Mouse (Mus musculus): ENCODE data around the gene Col4a2. TPM values are rescaled to one million over a fixed set of nuclear protein-coding genes. Genes with fewer than 3 reads are reported as not detected.
A peak's percentile ranks its signal among the peaks of the same experiment; 100 is the strongest.

Col4a2 gene
- polyA plus RNA-seq, 1 experiment from 2014 or later = 46.4 TPM

- DNase-seq (ENCODE audit: low spot score) = no peak
- H3K27me3 ChIP-seq (ENCODE audit: control insufficient read depth, insufficient read depth, low read length) = no peaks in the 10 kb centered on the region
- no peak overlapping the region for H3K4me2 ChIP-seq (replicated peaks)
- no peak for ATAC-seq (ENCODE audit: low FRiP score)
- H3K9ac ChIP-seq = no peak overlapping the region
- no peaks in the 10 kb centered on the region for H3K36me3 ChIP-seq (replicated peaks; ENCODE audit: control insufficient read depth, insufficient read depth)
- no peaks in the 10 kb centered on the region for H3K9me3 ChIP-seq (ENCODE audit: control insufficient read depth, low read length)
- H3K4me1 ChIP-seq (replicated peaks; ENCODE audit: control insufficient read depth, insufficient read depth, low read length) = peaks cover 14% of the 10 kb centered on the region
- WGBS = 92% methylated on average over 7 of the region's 7 CpGs
- H3K4me3 ChIP-seq (replicated peaks; ENCODE audit: low read length) = no peak overlapping the region
- H3K27ac ChIP-seq = no peak overlapping the region
Observed at GRCm38 (mm10) chr8:11381544-11381943, 68.9 kb downstream of the Col4a2 start.

DNA sequence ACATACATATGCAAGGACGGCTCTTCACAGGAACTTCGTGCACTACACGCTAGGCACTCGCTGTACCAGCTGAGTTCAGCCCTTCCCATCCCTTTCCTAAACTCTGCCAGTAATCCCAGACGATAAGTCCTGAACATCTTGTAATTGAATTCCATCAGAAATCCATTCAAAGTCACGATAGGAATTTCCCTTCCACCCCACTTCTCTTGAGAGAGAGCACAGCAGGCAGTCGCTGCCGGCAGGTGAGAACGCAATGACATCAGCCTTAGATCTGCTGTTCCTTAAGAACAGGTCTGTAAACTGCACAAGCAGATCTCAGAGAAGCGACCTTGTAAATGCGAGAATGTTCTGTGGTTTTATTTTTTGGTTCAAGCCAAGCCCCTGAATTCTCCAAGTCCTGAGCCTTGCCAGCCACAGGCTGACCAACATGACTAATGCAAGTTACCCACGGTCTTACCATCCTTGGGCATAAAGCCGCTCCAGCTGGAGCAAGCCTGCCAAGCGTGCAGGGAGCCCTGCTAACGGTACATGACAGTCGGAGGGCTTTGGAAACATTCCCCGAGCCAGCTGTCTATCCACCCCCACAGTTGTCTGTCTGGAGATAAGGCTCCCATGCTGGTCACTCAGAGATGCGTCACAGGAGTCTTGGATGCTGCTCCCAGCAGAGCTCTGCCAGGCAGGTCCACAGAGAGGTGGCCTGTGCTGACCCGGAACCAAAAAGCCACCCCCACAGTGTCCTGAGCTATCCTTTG, 69.6 kb downstream of the Col4a2 start:
- Histone ChIP-seq H3K4me3 (replicated peaks; ENCODE audit: low read length) (no peak overlapping the region), H3K4me1 (replicated peaks; ENCODE audit: control insufficient read depth, insufficient read depth, low read length) (peaks cover 14% of the 10 kb centered on the region), H3K27me3 (ENCODE audit: control insufficient read depth, insufficient read depth, low read length) (no peaks in the 10 kb centered on the region), H3K36me3 (replicated peaks; ENCODE audit: control insufficient read depth, insufficient read depth) (no peaks in the 10 kb centered on the region), H3K27ac (peak overlapping the region; percentile 47), H3K9ac (no peak overlapping the region), H3K9me3 (ENCODE audit: control insufficient read depth, low read length) (no peaks in the 10 kb centered on the region), H3K4me2 (replicated peaks) (no peak overlapping the region)
- 41% methylated on average over 19 of the region's 19 CpGs for WGBS
- DNase-seq (ENCODE audit: low spot score) (peak; percentile 38), ATAC-seq (ENCODE audit: low FRiP score) (peak; percentile 40; the same call in 1 of the 2 replicates)

GRCm38 (mm10) chr8:11382933-11383332, 70.3 kb downstream of the Col4a2 start:
- Histone ChIP-seq H3K4me3 (replicated peaks; ENCODE audit: low read length) (no peak overlapping the region), H3K27me3 (ENCODE audit: control insufficient read depth, insufficient read depth, low read length) (no peaks in the 10 kb centered on the region), H3K36me3 (replicated peaks; ENCODE audit: control insufficient read depth, insufficient read depth) (no peaks in the 10 kb centered on the region), H3K27ac (no peak overlapping the region), H3K4me1 (replicated peaks; ENCODE audit: control insufficient read depth, insufficient read depth, low read length) (peaks cover 14% of the 10 kb centered on the region), H3K9me3 (ENCODE audit: control insufficient read depth, low read length) (no peaks in the 10 kb centered on the region), H3K4me2 (replicated peaks) (no peak overlapping the region), H3K9ac (no peak overlapping the region)
- 57% methylated on average over 3 of the region's 3 CpGs for WGBS
- ATAC-seq (ENCODE audit: low FRiP score) (no peak), DNase-seq (ENCODE audit: low spot score) (no peak)

- WGBS = 52% methylated on average over 3 of the region's 3 CpGs
- DNase-seq (ENCODE audit: low spot score) = no peak
- no peaks in the 10 kb centered on the region for H3K36me3 ChIP-seq (replicated peaks; ENCODE audit: control insufficient read depth, insufficient read depth)
- H3K4me1 ChIP-seq (replicated peaks; ENCODE audit: control insufficient read depth, insufficient read depth, low read length) = peaks cover 14% of the 10 kb centered on the region
- H3K27ac ChIP-seq = no peak overlapping the region
- H3K9ac ChIP-seq = no peak overlapping the region
- no peak for ATAC-seq (ENCODE audit: low FRiP score)
- no peaks in the 10 kb centered on the region for H3K9me3 ChIP-seq (ENCODE audit: control insufficient read depth, low read length)
- H3K27me3 ChIP-seq (ENCODE audit: control insufficient read depth, insufficient read depth, low read length) = no peaks in the 10 kb centered on the region
- no peak overlapping the region for H3K4me2 ChIP-seq (replicated peaks)
- H3K4me3 ChIP-seq (replicated peaks; ENCODE audit: low read length) = no peak overlapping the region
Observed at GRCm38 (mm10) chr8:11383379-11383778, 70.8 kb downstream of the Col4a2 start.

DNA sequence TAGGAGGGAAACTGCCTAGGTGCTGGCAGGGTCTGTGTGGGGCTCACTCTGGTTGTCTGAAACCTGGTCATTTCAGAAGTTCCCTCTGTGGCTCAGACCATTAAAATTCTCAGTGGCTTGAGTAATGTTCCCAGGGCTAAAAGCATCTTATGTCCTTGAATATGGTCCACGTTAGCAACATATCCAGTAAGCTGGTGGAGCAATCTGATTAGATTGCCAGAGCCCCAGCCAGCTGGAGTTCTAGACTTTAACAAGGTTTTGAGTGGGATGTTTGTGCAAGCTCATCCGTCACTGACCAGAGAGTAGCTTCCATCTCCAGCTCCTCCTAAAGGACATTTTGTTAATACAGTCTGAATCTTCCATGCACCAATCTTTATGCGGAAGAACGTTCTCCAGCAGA, 72.2 kb downstream of the Col4a2 start:
- DNase-seq (ENCODE audit: low spot score) (no peak), ATAC-seq (ENCODE audit: low FRiP score) (no peak)
- no peak overlapping the region for H3K27ac ChIP-seq
- no peak overlapping the region for H3K4me3 ChIP-seq (replicated peaks; ENCODE audit: low read length)
- WGBS = 84% methylated on average over 4 of the region's 4 CpGs
- no peaks in the 10 kb centered on the region for H3K9me3 ChIP-seq (ENCODE audit: control insufficient read depth, low read length)
- H3K36me3 ChIP-seq (replicated peaks; ENCODE audit: control insufficient read depth, insufficient read depth) = no peaks in the 10 kb centered on the region
- no peak overlapping the region for H3K4me2 ChIP-seq (replicated peaks)
- H3K27me3 ChIP-seq (ENCODE audit: control insufficient read depth, insufficient read depth, low read length) = no peaks in the 10 kb centered on the region
- peaks cover 14% of the 10 kb centered on the region for H3K4me1 ChIP-seq (replicated peaks; ENCODE audit: control insufficient read depth, insufficient read depth, low read length)
- H3K9ac ChIP-seq = no peak overlapping the region

DNA sequence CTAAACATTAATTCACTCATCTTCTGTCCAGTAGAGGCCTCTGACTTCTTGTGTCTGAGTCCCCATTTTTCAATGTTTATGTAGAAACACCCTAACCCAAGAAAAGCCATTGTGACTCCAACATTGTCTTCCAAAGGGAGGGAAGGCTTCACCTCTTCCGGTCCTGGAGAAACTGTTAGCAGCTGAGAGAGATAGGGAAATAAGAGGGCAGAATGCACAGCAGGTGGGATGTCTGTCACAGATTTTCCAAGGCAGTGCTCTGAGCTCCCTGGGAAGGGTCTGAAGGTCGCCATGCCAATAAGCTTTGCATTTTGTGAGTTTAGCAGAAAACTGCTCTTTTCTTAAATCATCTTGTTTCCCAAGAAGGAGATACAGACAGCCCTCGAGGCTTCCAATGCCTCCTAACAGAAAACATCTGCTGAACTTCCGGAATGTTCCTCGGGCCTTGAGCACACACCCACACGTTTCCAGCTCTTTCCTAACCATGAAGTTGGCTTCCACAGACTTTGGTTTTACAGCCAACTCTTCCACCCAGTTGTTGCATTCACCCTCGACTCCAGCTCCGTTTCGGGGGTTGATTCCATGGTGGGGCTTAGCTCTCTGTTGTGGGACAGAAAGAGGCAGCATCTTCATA, 72.8 kb downstream of the Col4a2 start:
- DNase-seq (ENCODE audit: low spot score) = no peak
- Histone ChIP-seq H3K9ac (no peak overlapping the region), H3K9me3 (ENCODE audit: control insufficient read depth, low read length) (no peaks in the 10 kb centered on the region), H3K4me1 (replicated peaks; ENCODE audit: control insufficient read depth, insufficient read depth, low read length) (peaks cover 14% of the 10 kb centered on the region), H3K36me3 (replicated peaks; ENCODE audit: control insufficient read depth, insufficient read depth) (no peaks in the 10 kb centered on the region), H3K27ac (no peak overlapping the region), H3K4me3 (replicated peaks; ENCODE audit: low read length) (no peak overlapping the region), H3K4me2 (replicated peaks) (no peak overlapping the region), H3K27me3 (ENCODE audit: control insufficient read depth, insufficient read depth, low read length) (no peaks in the 10 kb centered on the region)
- no peak for ATAC-seq (ENCODE audit: low FRiP score)
- WGBS = 71% methylated on average over 9 of the region's 9 CpGs

DNA sequence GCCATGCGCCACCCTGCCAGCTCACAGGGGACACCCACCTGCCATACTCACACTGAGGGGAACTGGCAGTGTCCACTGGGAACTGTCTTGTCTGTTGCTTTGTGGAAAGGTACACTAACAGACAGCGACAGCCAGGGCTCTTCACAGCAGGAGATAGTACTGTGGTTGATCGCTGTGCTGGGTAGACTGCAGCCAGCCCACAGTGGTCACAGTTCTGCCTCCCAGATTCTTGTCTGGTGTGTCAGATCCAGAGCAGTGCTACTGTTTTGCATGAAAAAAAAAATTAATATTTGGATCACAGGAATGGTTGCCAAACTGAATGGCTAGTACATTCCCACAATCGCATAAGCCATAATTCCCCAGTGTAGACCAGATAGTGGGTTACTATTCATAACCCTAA, 74.7 kb downstream of the Col4a2 start:
- H3K27me3 ChIP-seq (ENCODE audit: control insufficient read depth, insufficient read depth, low read length) = no peaks in the 10 kb centered on the region

DNA sequence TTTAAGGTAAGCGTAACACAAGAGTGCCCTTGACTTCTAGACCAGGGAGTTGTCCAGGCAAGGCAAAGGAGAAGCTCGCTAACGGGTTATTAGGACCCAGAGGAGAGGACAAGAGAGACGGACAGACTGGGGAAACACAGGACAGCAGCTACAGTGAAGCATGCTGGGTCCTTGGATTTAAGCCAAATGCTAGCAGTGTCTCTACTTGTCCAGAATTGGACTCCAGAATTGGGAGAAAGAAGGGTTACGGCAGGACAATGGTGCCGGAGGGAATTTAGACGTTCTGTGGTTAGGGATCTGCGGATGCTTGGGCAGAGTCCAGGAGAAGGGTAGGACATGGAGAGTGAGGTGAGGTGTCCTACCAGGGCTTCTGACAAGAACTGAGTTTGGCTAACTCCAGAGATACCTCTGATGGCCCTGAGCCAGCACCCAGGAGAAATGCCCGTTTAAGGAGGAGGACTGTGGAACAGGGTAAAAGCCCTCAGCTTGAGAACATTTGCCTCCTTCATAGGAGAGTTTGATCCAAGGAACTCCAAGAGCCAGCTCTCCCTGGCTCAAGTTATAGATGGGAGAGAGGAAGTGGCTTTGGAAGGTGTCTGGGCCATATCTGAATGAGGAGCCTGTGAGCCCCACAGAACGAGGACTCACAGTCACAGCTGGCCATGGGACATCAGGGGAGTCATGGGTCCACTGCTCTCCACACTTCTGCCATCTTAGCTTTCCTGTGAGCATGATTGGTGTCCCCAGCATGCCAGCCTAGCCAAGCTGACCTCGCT, 76.9 kb downstream of the Col4a2 start:
- H3K27ac ChIP-seq = no peak overlapping the region
- no peaks in the 10 kb centered on the region for H3K9me3 ChIP-seq (ENCODE audit: control insufficient read depth, low read length)
- no peaks in the 10 kb centered on the region for H3K27me3 ChIP-seq (ENCODE audit: control insufficient read depth, insufficient read depth, low read length)
- no peaks in the 10 kb centered on the region for H3K36me3 ChIP-seq (replicated peaks; ENCODE audit: control insufficient read depth, insufficient read depth)
- H3K4me2 ChIP-seq (replicated peaks) = no peak overlapping the region
- ATAC-seq (ENCODE audit: low FRiP score) (no peak), DNase-seq (ENCODE audit: low spot score) (no peak)
- H3K4me1 ChIP-seq (replicated peaks; ENCODE audit: control insufficient read depth, insufficient read depth, low read length) = no peaks in the 10 kb centered on the region
- WGBS = 86% methylated on average over 11 of the region's 11 CpGs
- H3K4me3 ChIP-seq (replicated peaks; ENCODE audit: low read length) = no peak overlapping the region
- no peak overlapping the region for H3K9ac ChIP-seq

More for the DNA sequence above, 74.7 kb downstream of the Col4a2 start:
- peaks cover 10% of the 10 kb centered on the region for H3K4me1 ChIP-seq (replicated peaks; ENCODE audit: control insufficient read depth, insufficient read depth, low read length)
- H3K27ac ChIP-seq = no peak overlapping the region
- H3K36me3 ChIP-seq (replicated peaks; ENCODE audit: control insufficient read depth, insufficient read depth) = no peaks in the 10 kb centered on the region
- H3K9me3 ChIP-seq (ENCODE audit: control insufficient read depth, low read length) = no peaks in the 10 kb centered on the region
- H3K9ac ChIP-seq = no peak overlapping the region
- ATAC-seq (ENCODE audit: low FRiP score) (no peak), DNase-seq (ENCODE audit: low spot score) (no peak)
- no peak overlapping the region for H3K4me3 ChIP-seq (replicated peaks; ENCODE audit: low read length)
- 75% methylated on average over 4 of the region's 4 CpGs for WGBS
- H3K4me2 ChIP-seq (replicated peaks) = no peak overlapping the region

DNA sequence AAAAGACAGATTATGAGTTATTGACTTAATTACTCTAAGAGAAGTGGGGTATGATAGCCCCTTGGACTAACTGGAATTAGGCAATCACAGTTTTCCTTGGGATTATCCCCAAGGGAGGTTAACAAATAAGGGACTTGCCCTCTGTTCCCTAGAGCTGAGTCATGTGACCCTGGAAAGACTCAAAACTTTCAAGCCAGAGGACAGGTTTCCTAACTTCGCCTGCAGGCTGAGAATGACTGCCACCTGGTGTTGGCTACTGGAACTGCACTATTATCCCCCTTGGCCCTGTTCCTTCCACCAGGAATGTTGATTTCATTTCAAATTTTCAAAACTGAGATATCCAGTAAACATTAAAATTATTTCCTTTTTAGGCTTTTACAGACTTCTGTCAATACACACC, 80.1 kb downstream of the Col4a2 start:
- H3K4me2 ChIP-seq (replicated peaks) = no peak overlapping the region
- no peaks in the 10 kb centered on the region for H3K4me1 ChIP-seq (replicated peaks; ENCODE audit: control insufficient read depth, insufficient read depth, low read length)
- no peaks in the 10 kb centered on the region for H3K36me3 ChIP-seq (replicated peaks; ENCODE audit: control insufficient read depth, insufficient read depth)
- H3K9me3 ChIP-seq (ENCODE audit: control insufficient read depth, low read length) = no peaks in the 10 kb centered on the region
- ATAC-seq (ENCODE audit: low FRiP score) (no peak), DNase-seq (ENCODE audit: low spot score) (peak; percentile 84)
- no peak overlapping the region for H3K9ac ChIP-seq
- H3K27me3 ChIP-seq (ENCODE audit: control insufficient read depth, insufficient read depth, low read length) = no peaks in the 10 kb centered on the region
- H3K4me3 ChIP-seq (replicated peaks; ENCODE audit: low read length) = no peak overlapping the region
- no peak overlapping the region for H3K27ac ChIP-seq
- WGBS = 13% methylated on average over 1 of the region's 1 CpGs

Measured in hindbrain, embryonic 14.5 days (tissue).